In the genomic region with DNA sequence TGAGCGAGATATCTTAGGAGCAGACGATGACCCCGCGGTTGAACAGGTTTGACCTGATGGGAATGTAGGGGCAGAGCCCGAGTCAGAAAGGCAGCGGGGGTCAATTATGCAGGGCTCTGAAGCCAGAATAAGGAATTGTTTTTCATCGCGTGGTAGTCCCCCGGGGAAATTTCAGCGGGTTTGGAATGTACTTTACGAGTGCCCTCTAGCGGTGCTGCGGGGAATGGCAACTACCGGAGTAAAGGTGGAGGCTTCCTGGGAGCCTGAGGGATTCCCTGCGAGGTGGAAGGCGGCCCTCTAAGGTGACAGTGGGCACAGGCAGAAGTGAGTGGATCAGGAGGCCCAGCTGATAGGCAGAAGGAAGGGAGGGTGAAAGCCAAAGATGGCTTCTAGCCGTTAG, we compare ENCODE assay signal across 8 mouse cellular contexts.
DNase-seq lines count a peak whose midpoint lies in the region; ATAC-seq and TF ChIP-seq lines count a peak whose summit lies in the region.

No protein-coding gene starts in this region.

- DNase-seq in c-Kit-negative CD71-positive TER-119-positive erythroid progenitor cells, embryonic 14.5 days (ENCODE audit: low read depth, low spot score) = peak; percentile 49
- peak; percentile 92 to 93 for DNase-seq in kidney, postnatal 4 days
- peak; percentile 71 for DNase-seq in thymus, adult 2 months

- WGBS in heart, embryonic 16.5 days = 2% methylated on average over 17 of the region's 17 CpGs
- WGBS in lung, embryonic 15.5 days = 4% methylated on average over 17 of the region's 17 CpGs
- 4% methylated on average over 17 of the region's 17 CpGs for WGBS in olfactory bulb, adult 2 months
- WGBS in thymus, adult 2 months = 17% methylated on average over 17 of the region's 17 CpGs

- TF ChIP-seq EP300 in ES-Bruce4 (IDR thresholded peaks at IDR 0.05; ENCODE audit: insufficient read depth, low read depth, low read length) = no peak

- no peak for TF ChIP-seq POLR2A in ES-Bruce4 (IDR thresholded peaks at IDR 0.05; ENCODE audit: insufficient read depth, low read length)
- TF ChIP-seq POLR2A in olfactory bulb, adult 2 months (IDR thresholded peaks at IDR 0.05; ENCODE audit: insufficient read depth, low read depth, low read length) = no peak
- TF ChIP-seq POLR2A in thymus, adult 2 months (IDR thresholded peaks at IDR 0.05; ENCODE audit: control insufficient read depth, extremely low read depth, insufficient read depth, low read length, poor library complexity) = no peak

- no peak overlapping the region for H3K9ac ChIP-seq in ES-Bruce4 (ENCODE audit: low read depth, poor library complexity, severe bottlenecking)
- H3K9ac ChIP-seq in heart, embryonic 16.5 days (ENCODE audit: low read length) = peak overlapping the region; percentile 58
- H3K9ac ChIP-seq in lung, embryonic 15.5 days = no peak overlapping the region

- H3K27ac ChIP-seq in ES-Bruce4 (ENCODE audit: insufficient read depth, low read length) = no peak overlapping the region
- no peak overlapping the region for H3K27ac ChIP-seq in heart, embryonic 16.5 days (ENCODE audit: low read length)
- no peak overlapping the region for H3K27ac ChIP-seq in lung, embryonic 15.5 days
- no peak overlapping the region for H3K27ac ChIP-seq in olfactory bulb, adult 2 months (ENCODE audit: insufficient read depth, low read depth, low read length)
- H3K27ac ChIP-seq in thymus, adult 2 months (ENCODE audit: control insufficient read depth, insufficient read depth, low read length) = no peak overlapping the region

- TF ChIP-seq CTCF in ES-Bruce4 (IDR thresholded peaks at IDR 0.05; ENCODE audit: low read depth, low read length) = peak; percentile 82
- peak; percentile 78 for TF ChIP-seq CTCF in olfactory bulb, adult 2 months (IDR thresholded peaks at IDR 0.05; ENCODE audit: insufficient read depth, low read depth, low read length)
- TF ChIP-seq CTCF in thymus, adult 2 months (IDR thresholded peaks at IDR 0.05; ENCODE audit: borderline replicate concordance, control insufficient read depth, extremely low read depth, insufficient read depth, low read length, poor library complexity) = peak; percentile 87

- 0 out of 2 replicates have a peak, but pooled peaks have one; percentile 45 for ATAC-seq in erythroid progenitor cell, adult 5-6 weeks (replicated peaks; ENCODE audit: low FRiP score, poor library complexity, severe bottlenecking)
- ATAC-seq in heart, embryonic 16.5 days (replicated peaks; ENCODE audit: extremely low read depth, insufficient read depth, low FRiP score) = no peak
- no peak for ATAC-seq in lung, embryonic 15.5 days (ENCODE audit: borderline replicate concordance, extremely low read depth, low FRiP score, low TSS enrichment)

- H3K27me3 ChIP-seq in ES-Bruce4 (ENCODE audit: control insufficient read depth, insufficient read depth, low read length, poor library complexity, severe bottlenecking) = no peaks in the 10 kb centered on the region
- H3K27me3 ChIP-seq in heart, embryonic 16.5 days (ENCODE audit: control insufficient read depth, insufficient read depth, low read length) = 0 out of 2 replicates have a peak, but pooled peaks cover 2% of the 10 kb centered on the region
- peaks cover 23% of the 10 kb centered on the region for H3K27me3 ChIP-seq in lung, embryonic 15.5 days
- H3K27me3 ChIP-seq in thymus, adult 2 months (ENCODE audit: control insufficient read depth, insufficient read depth, low read length) = no peaks in the 10 kb centered on the region; the same call in 1 of the 2 replicates

- no peaks in the 10 kb centered on the region for H3K4me1 ChIP-seq in ES-Bruce4 (ENCODE audit: control insufficient read depth, insufficient read depth, low read length)
- H3K4me1 ChIP-seq in heart, embryonic 16.5 days (ENCODE audit: control insufficient read depth, insufficient read depth, low read length) = peaks cover 34% of the 10 kb centered on the region
- H3K4me1 ChIP-seq in lung, embryonic 15.5 days = peaks cover 39% of the 10 kb centered on the region
- peaks cover 50% of the 10 kb centered on the region for H3K4me1 ChIP-seq in olfactory bulb, adult 2 months (ENCODE audit: control insufficient read depth, insufficient read depth, low read length)
- H3K4me1 ChIP-seq in thymus, adult 2 months (replicated peaks; ENCODE audit: control insufficient read depth, insufficient read depth, low read length) = peaks cover 9% of the 10 kb centered on the region; the same call in 1 of the 2 replicates

- H3K4me2 ChIP-seq in heart, embryonic 16.5 days (ENCODE audit: low read depth, low read length) = peak overlapping the region; percentile 71
- H3K4me2 ChIP-seq in lung, embryonic 15.5 days = peak overlapping the region; percentile 56

- no peaks in the 10 kb centered on the region for H3K36me3 ChIP-seq in ES-Bruce4 (ENCODE audit: control insufficient read depth, insufficient read depth, low read length, poor library complexity, severe bottlenecking)
- no peaks in the 10 kb centered on the region for H3K36me3 ChIP-seq in heart, embryonic 16.5 days (ENCODE audit: control insufficient read depth, insufficient read depth)
- no peaks in the 10 kb centered on the region for H3K36me3 ChIP-seq in lung, embryonic 15.5 days
- no peaks in the 10 kb centered on the region for H3K36me3 ChIP-seq in thymus, adult 2 months (ENCODE audit: control insufficient read depth, insufficient read depth, low read length)

- H3K4me3 ChIP-seq in ES-Bruce4 (ENCODE audit: low read depth, low read length) = peak overlapping the region; percentile 25; the same call in 1 of the 2 replicates
- H3K4me3 ChIP-seq in heart, embryonic 16.5 days (ENCODE audit: low read length) = peak overlapping the region; percentile 41
- H3K4me3 ChIP-seq in lung, embryonic 15.5 days = peak overlapping the region; percentile 23
- H3K4me3 ChIP-seq in olfactory bulb, adult 2 months (ENCODE audit: insufficient read depth, low read depth, low read length) = peak overlapping the region; percentile 39
- no peak overlapping the region for H3K4me3 ChIP-seq in thymus, adult 2 months (ENCODE audit: control insufficient read depth, insufficient read depth, low read length)

- no peaks in the 10 kb centered on the region for H3K9me3 ChIP-seq in ES-Bruce4 (replicated peaks; ENCODE audit: control insufficient read depth, insufficient read depth, low read length, poor library complexity, severe bottlenecking)
- H3K9me3 ChIP-seq in heart, embryonic 16.5 days (replicated peaks; ENCODE audit: control insufficient read depth, low read length) = no peaks in the 10 kb centered on the region
- H3K9me3 ChIP-seq in lung, embryonic 15.5 days = no peaks in the 10 kb centered on the region
